Comparison of ENCODE assay signal across 30 mouse cellular contexts in the genomic region with DNA sequence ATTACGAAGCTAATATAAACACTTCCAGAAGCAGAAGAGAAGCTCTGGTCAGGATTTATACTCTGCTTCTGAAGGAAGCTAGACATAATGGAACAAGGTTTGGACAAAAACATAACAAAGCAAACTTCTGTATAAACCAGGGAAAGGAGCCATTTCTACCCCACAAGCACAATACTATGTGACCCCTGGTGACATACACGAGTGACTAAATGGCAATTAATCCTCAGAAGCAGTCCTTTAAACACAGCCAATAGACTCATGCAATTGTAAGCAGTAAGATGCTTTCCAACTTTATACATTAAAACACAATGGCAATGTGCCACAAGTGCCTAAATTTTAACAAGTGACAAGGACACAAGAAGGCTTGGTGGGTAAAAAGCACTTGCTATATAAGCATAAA. TPM values are rescaled to one million over a fixed set of nuclear protein-coding genes. Genes with fewer than 3 reads are reported as not detected.
DNase-seq lines count a peak whose midpoint lies in the region; ATAC-seq and TF ChIP-seq lines count a peak whose summit lies in the region.
"Had no signal": no experiment of that assay in that cellular context is flagged by ENCODE, and none has a peak within 500 bp of the region (broad histone marks: within the 10 kb centered on the region; RNA-seq: fewer than 3 reads in every experiment).

No protein-coding gene starts in this region.

- H3K36me3 ChIP-seq in heart, embryonic 12.5 days = no peaks in the 10 kb centered on the region
- no peaks in the 10 kb centered on the region for H3K36me3 ChIP-seq in limb, embryonic 15.5 days
- 0 out of 2 replicates have a peak, but pooled peaks cover 8% of the 10 kb centered on the region for H3K36me3 ChIP-seq in limb, embryonic 10.5 days
- no peaks in the 10 kb centered on the region for H3K36me3 ChIP-seq in lung, embryonic 16.5 days (ENCODE audit: control insufficient read depth, insufficient read depth, low read length)
- H3K36me3 ChIP-seq in stomach, embryonic 16.5 days (ENCODE audit: control insufficient read depth, insufficient read depth, low read length) = no peaks in the 10 kb centered on the region
- no peaks in the 10 kb centered on the region for H3K36me3 ChIP-seq in stomach, postnatal 0 days (ENCODE audit: control insufficient read depth, insufficient read depth, low read length)
- H3K36me3 ChIP-seq: embryonic facial prominence, embryonic 13.5 days; forebrain, embryonic 12.5 days; forebrain, embryonic 15.5 days had no signal

- no peak for ATAC-seq in heart, embryonic 12.5 days (ENCODE audit: insufficient number of reproducible peaks, low FRiP score)
- ATAC-seq in limb, embryonic 15.5 days (ENCODE audit: insufficient number of reproducible peaks, low FRiP score, low TSS enrichment, low read depth) = no peak
- ATAC-seq in lung, embryonic 16.5 days (ENCODE audit: low read depth) = peak; percentile 68
- peak; percentile 68; the same call in 1 of the 2 replicates for ATAC-seq in stomach, embryonic 16.5 days (ENCODE audit: insufficient read depth, low FRiP score)
- no peak for ATAC-seq in stomach, postnatal 0 days (ENCODE audit: low FRiP score, low TSS enrichment)
- ATAC-seq: forebrain, embryonic 15.5 days; hindbrain, postnatal 0 days had no signal

- WGBS in heart, embryonic 12.5 days = 68% methylated on average over 2 of the region's 2 CpGs
- WGBS in limb, embryonic 15.5 days = 41% methylated on average over 2 of the region's 2 CpGs
- 78% methylated on average over 2 of the region's 2 CpGs for WGBS in limb, embryonic 10.5 days
- 27% methylated on average over 2 of the region's 2 CpGs for WGBS in lung, embryonic 16.5 days
- WGBS in stomach, embryonic 16.5 days = 32% methylated on average over 2 of the region's 2 CpGs
- WGBS in stomach, postnatal 0 days = 29% methylated on average over 2 of the region's 2 CpGs

- peaks cover 7% of the 10 kb centered on the region for H3K4me1 ChIP-seq in heart, embryonic 12.5 days (replicated peaks)
- H3K4me1 ChIP-seq in limb, embryonic 15.5 days = peaks cover 8% of the 10 kb centered on the region; the same call in 1 of the 2 replicates
- peaks cover 14% of the 10 kb centered on the region for H3K4me1 ChIP-seq in limb, embryonic 10.5 days
- peaks cover 18% of the 10 kb centered on the region for H3K4me1 ChIP-seq in lung, embryonic 16.5 days (replicated peaks; ENCODE audit: control insufficient read depth, insufficient read depth, low read length)
- H3K4me1 ChIP-seq in stomach, embryonic 16.5 days (ENCODE audit: control insufficient read depth, insufficient read depth, low read length) = peaks cover 13% of the 10 kb centered on the region
- H3K4me1 ChIP-seq in stomach, postnatal 0 days (replicated peaks; ENCODE audit: control insufficient read depth, insufficient read depth) = peaks cover 2% of the 10 kb centered on the region; the same call in 1 of the 2 replicates

- no peak overlapping the region for H3K4me3 ChIP-seq in heart, embryonic 12.5 days
- H3K4me3 ChIP-seq in limb, embryonic 15.5 days = no peak overlapping the region
- H3K4me3 ChIP-seq in limb, embryonic 10.5 days = no peak overlapping the region
- H3K4me3 ChIP-seq in lung, embryonic 16.5 days (ENCODE audit: low read length) = no peak overlapping the region
- H3K4me3 ChIP-seq in stomach, embryonic 16.5 days (replicated peaks; ENCODE audit: low read length) = no peak overlapping the region
- no peak overlapping the region for H3K4me3 ChIP-seq in stomach, postnatal 0 days (ENCODE audit: low read depth, low read length)
- H3K4me3 ChIP-seq: embryonic facial prominence, embryonic 10.5 days; embryonic facial prominence, embryonic 13.5 days; erythroblast, embryonic 14.5 days; forebrain, embryonic 12.5 days; forebrain, embryonic 15.5 days; heart, embryonic 13.5 days had no signal

- no peaks in the 10 kb centered on the region for H3K27me3 ChIP-seq in heart, embryonic 12.5 days (replicated peaks)
- no peaks in the 10 kb centered on the region for H3K27me3 ChIP-seq in limb, embryonic 15.5 days
- H3K27me3 ChIP-seq in limb, embryonic 10.5 days (ENCODE audit: low read depth, poor library complexity, severe bottlenecking) = no peaks in the 10 kb centered on the region
- no peaks in the 10 kb centered on the region for H3K27me3 ChIP-seq in lung, embryonic 16.5 days (ENCODE audit: control insufficient read depth, insufficient read depth, low read depth, low read length)
- no peaks in the 10 kb centered on the region for H3K27me3 ChIP-seq in stomach, embryonic 16.5 days (ENCODE audit: control insufficient read depth, insufficient read depth, low read length)
- H3K27me3 ChIP-seq in stomach, postnatal 0 days (ENCODE audit: control insufficient read depth, insufficient read depth, low read length) = no peaks in the 10 kb centered on the region
- H3K27me3 ChIP-seq: CH12.LX; embryonic facial prominence, embryonic 13.5 days; forebrain, embryonic 12.5 days; forebrain, embryonic 15.5 days; heart, embryonic 13.5 days had no signal

- no peak overlapping the region for H3K9ac ChIP-seq in heart, embryonic 12.5 days
- no peak overlapping the region for H3K9ac ChIP-seq in limb, embryonic 15.5 days
- H3K9ac ChIP-seq in lung, embryonic 16.5 days (ENCODE audit: low read length) = no peak overlapping the region
- no peak overlapping the region for H3K9ac ChIP-seq in stomach, embryonic 16.5 days (ENCODE audit: low read length)
- H3K9ac ChIP-seq in stomach, postnatal 0 days (ENCODE audit: low read length) = no peak overlapping the region
- H3K9ac ChIP-seq: embryonic facial prominence, embryonic 13.5 days; forebrain, embryonic 12.5 days; forebrain, embryonic 15.5 days; heart, embryonic 13.5 days; hindbrain, embryonic 14.5 days had no signal

- H3K4me2 ChIP-seq in heart, embryonic 12.5 days = no peak overlapping the region
- H3K4me2 ChIP-seq in limb, embryonic 15.5 days = no peak overlapping the region
- H3K4me2 ChIP-seq in lung, embryonic 16.5 days (ENCODE audit: low read depth, low read length) = no peak overlapping the region
- H3K4me2 ChIP-seq in stomach, embryonic 16.5 days (ENCODE audit: low read depth, low read length) = no peak overlapping the region
- H3K4me2 ChIP-seq in stomach, postnatal 0 days (replicated peaks; ENCODE audit: low read depth) = no peak overlapping the region
- H3K4me2 ChIP-seq: embryonic facial prominence, embryonic 13.5 days; forebrain, embryonic 12.5 days; forebrain, embryonic 15.5 days; heart, embryonic 13.5 days; hindbrain, embryonic 14.5 days had no signal

- H3K27ac ChIP-seq in heart, embryonic 12.5 days (ENCODE audit: poor library complexity, severe bottlenecking) = no peak overlapping the region
- H3K27ac ChIP-seq in limb, embryonic 15.5 days = 0 out of 2 replicates have a peak overlapping the region, but pooled peaks have one; percentile 5
- H3K27ac ChIP-seq in limb, embryonic 10.5 days = no peak overlapping the region
- no peak overlapping the region for H3K27ac ChIP-seq in lung, embryonic 16.5 days (ENCODE audit: low read length)
- H3K27ac ChIP-seq in stomach, embryonic 16.5 days (ENCODE audit: low read length) = peak overlapping the region; percentile 14; the same call in 1 of the 2 replicates
- H3K27ac ChIP-seq in stomach, postnatal 0 days (replicated peaks) = no peak overlapping the region
- H3K27ac ChIP-seq: embryonic facial prominence, embryonic 10.5 days; embryonic facial prominence, embryonic 13.5 days; forebrain, embryonic 12.5 days; forebrain, embryonic 15.5 days; heart, embryonic 13.5 days; hindbrain, embryonic 14.5 days; hindbrain, postnatal 0 days had no signal

- no peak for TF ChIP-seq CTCF in stomach, postnatal 0 days (IDR thresholded peaks at IDR 0.05; ENCODE audit: low read depth)

- DNase-seq in heart, adult 11 months = peak; percentile 16
- DNase-seq in limb, embryonic 10.5 days (ENCODE audit: low spot score) = no peak
- DNase-seq in lung, postnatal 14 days = no peak
- no peak for DNase-seq in stomach, postnatal 0 days (ENCODE audit: low spot score)
- DNase-seq: adrenal gland, adult 2 months; adrenal gland, postnatal 14 days; B cell, adult 2 months; cerebellum, adult 11 months; cerebellum, adult 2 months; cerebellum, adult 9-11 months; cerebellum, postnatal 36 days; embryo, embryonic 11 days; gastrocnemius, postnatal 10 days; heart, adult 18-20 months; heart, postnatal 14 days; heart, postnatal 4 days had no signal

- no peaks in the 10 kb centered on the region for H3K9me3 ChIP-seq in heart, embryonic 12.5 days (replicated peaks)
- no peaks in the 10 kb centered on the region for H3K9me3 ChIP-seq in limb, embryonic 15.5 days
- H3K9me3 ChIP-seq in limb, embryonic 10.5 days (replicated peaks) = no peaks in the 10 kb centered on the region
- H3K9me3 ChIP-seq in lung, embryonic 16.5 days (ENCODE audit: control insufficient read depth, low read length) = no peaks in the 10 kb centered on the region
- H3K9me3 ChIP-seq in stomach, embryonic 16.5 days (replicated peaks; ENCODE audit: control insufficient read depth, low read length) = no peaks in the 10 kb centered on the region
- no peaks in the 10 kb centered on the region for H3K9me3 ChIP-seq in stomach, postnatal 0 days (ENCODE audit: control insufficient read depth, low read length)
- H3K9me3 ChIP-seq: embryonic facial prominence, embryonic 10.5 days; embryonic facial prominence, embryonic 13.5 days; forebrain, embryonic 12.5 days; forebrain, embryonic 15.5 days; G1E; heart, embryonic 13.5 days had no signal

- no peak for TF ChIP-seq EP300 in stomach, postnatal 0 days (optimal IDR thresholded peaks at IDR 0.05)

RNA-seq across cellular contexts. Expression of gene Snx27, which starts 15.3 kb away (rescaled TPM):
- polyA plus RNA-seq in heart, embryonic 12.5 days (2016; fragmentation: Nextera tagmentation; extraction: Ambion mirVana) = 40.3 and 41.4 TPM in 2 replicates
- 43.4 and 45.7 TPM in 2 replicates for polyA plus RNA-seq in limb, embryonic 15.5 days (2015; fragmentation: Nextera tagmentation; extraction: Ambion mirVana)
- 45.5 and 46.2 TPM in 2 replicates for polyA plus RNA-seq in limb, embryonic 10.5 days (2016; fragmentation: Nextera tagmentation; extraction: Ambion mirVana)
- polyA plus RNA-seq in lung, embryonic 16.5 days (2015; fragmentation: Nextera tagmentation; extraction: Ambion mirVana) = 38.6 and 45.6 TPM in 2 replicates
- 29.6 and 31.4 TPM in 2 replicates for polyA plus RNA-seq in stomach, embryonic 16.5 days (2015; fragmentation: Nextera tagmentation; extraction: Ambion mirVana)
- 17.6 and 20.3 TPM in 2 replicates for polyA plus RNA-seq in stomach, postnatal 0 days (2015; fragmentation: Nextera tagmentation; extraction: Ambion mirVana)

Comparison
In these comparisons a context has a peak if more than half of its experiments do, and no peak if none do; other contexts are left out.
1. ATAC-seq: peak in lung, embryonic 16.5 days (single experiment) and stomach, embryonic 16.5 days (single experiment); none in heart, embryonic 12.5 days (single experiment), limb, embryonic 15.5 days (single experiment) and stomach, postnatal 0 days (single experiment).
2. H3K27ac ChIP-seq: peak in limb, embryonic 15.5 days (single experiment) and stomach, embryonic 16.5 days (single experiment); none in heart, embryonic 12.5 days (single experiment), limb, embryonic 10.5 days (single experiment), lung, embryonic 16.5 days (single experiment) and stomach, postnatal 0 days (single experiment).